Mouse (Mus musculus): Measurements from ENCODE around the gene Setmar.

- TF ChIP-seq POLR2A (IDR thresholded peaks at IDR 0.05; ENCODE audit: control insufficient read depth, extremely low read depth, insufficient read depth, low read length, poor library complexity) (no peak), CTCF (IDR thresholded peaks at IDR 0.05; ENCODE audit: borderline replicate concordance, control insufficient read depth, extremely low read depth, insufficient read depth, low read length, poor library complexity) (no peak)
Observed at GRCm38 (mm10) chr6:108055946-108056345, 8.9 kb upstream of the Setmar start.
